Mouse (Mus musculus) erythroblast, embryonic 14.5 days (primary cell): ENCODE data around the gene Tmx2.

Experiments
- GATA1 ChIP-seq: IDR thresholded peaks from 2 replicates; pipeline ENCODE4 v1.6.1; 2012; ENCODE audit warnings: low read length, inconsistent platforms, mixed read lengths
- TAL1 ChIP-seq: IDR thresholded peaks from 3 replicates; pipeline ENCODE4 v1.6.1; 2012; ENCODE audit warnings: low read length, inconsistent platforms, mixed read lengths

DNA sequence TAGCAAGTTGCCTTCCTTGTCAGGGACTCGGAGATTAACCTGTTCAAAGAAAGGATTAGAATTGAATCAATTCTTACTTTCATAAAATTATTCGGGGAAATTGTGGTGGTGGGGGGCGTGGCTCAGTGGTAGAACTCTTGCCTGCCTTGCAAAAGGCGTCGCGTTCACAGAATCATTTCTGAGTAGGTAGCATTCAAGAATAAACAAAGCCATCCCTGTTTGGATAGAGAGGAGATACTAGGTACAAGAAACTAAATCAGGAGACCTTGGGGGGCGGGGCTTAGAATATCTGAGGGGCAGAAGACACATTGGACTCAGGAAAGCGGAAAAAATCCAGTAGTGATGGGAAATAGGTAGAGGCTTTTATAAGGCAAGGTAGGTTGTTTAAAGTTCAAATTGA, at the start of gene Tmx2:
- TF ChIP-seq TAL1 (no peak), GATA1 (no peak)
